Mouse (Mus musculus) megakaryocyte, embryonic 14.5 days (primary cell): ENCODE measurements around the gene Fgf4. TPM values are rescaled to one million over a fixed set of nuclear protein-coding genes. Genes with fewer than 3 reads are reported as not detected.

Experiments used
- H3K27me3 ChIP-seq: replicated peaks from 2 replicates; pipeline ENCODE3; 2012; ENCODE audit warnings: inconsistent platforms
- H3K36me3 ChIP-seq: replicated peaks from 2 replicates; pipeline ENCODE3; 2012; ENCODE audit warnings: low read length, inconsistent platforms, mixed read lengths
- H3K4me1 ChIP-seq: 2 replicates; pipeline ENCODE4 v1.6.1; 2012; ENCODE audit warnings: inconsistent platforms
- H3K4me3 ChIP-seq: replicated peaks from 2 replicates; pipeline ENCODE3; 2012; ENCODE audit warnings: moderate library complexity, mild to moderate bottlenecking, inconsistent platforms
- H3K9me3 ChIP-seq: 2 replicates; pipeline ENCODE4 v1.6.1; 2012; ENCODE audit warnings: inconsistent platforms
- FLI1 ChIP-seq: IDR thresholded peaks from 2 replicates; pipeline ENCODE4 v1.6.1; 2012; ENCODE audit warnings: low read length, inconsistent platforms, mixed read lengths
- GATA1 ChIP-seq: IDR thresholded peaks from 3 replicates; pipeline ENCODE4 v1.6.1; 2012; ENCODE audit warnings: mixed read lengths, low read length, inconsistent platforms, borderline replicate concordance
- polyA plus RNA-seq: library from polyadenylated mRNA; stranded (reverse); fragments of >175 nt; gene quantifications from 2 replicates; pipeline ENCODE4 v1.2.3, GENCODE M21; 2012; ENCODE audit warnings: low replicate concordance; ENCODE audit not compliant: insufficient read depth

The Fgf4 gene
- polyA plus RNA-seq, result not detected in 2 replicates

- TF ChIP-seq FLI1, result no peak
- no peak for TF ChIP-seq GATA1
- Histone ChIP-seq H3K9me3 (no peaks in the 10 kb centered on the region), H3K27me3 (peaks cover 80% of the 10 kb centered on the region), H3K36me3 (no peaks in the 10 kb centered on the region), H3K4me3 (no peak within 1 kb of the TSS), H3K4me1 (no peaks in the 10 kb centered on the region)
Measured at GRCm38 (mm10) chr7:144847067-144847466, at the start of gene Fgf4. Gene Fgf4, plus strand, starts transcription at chr7:144847367.

GRCm38 (mm10) chr7:144798471-144798870, 48.7 kb upstream of the Fgf4 start:
- no peaks in the 10 kb centered on the region for H3K36me3 ChIP-seq
- H3K4me1 ChIP-seq, result peaks cover 14% of the 10 kb centered on the region
- TF ChIP-seq GATA1, result no peak
- no peak for TF ChIP-seq FLI1
- no peak overlapping the region for H3K4me3 ChIP-seq
- peaks cover 81% of the 10 kb centered on the region for H3K27me3 ChIP-seq
- H3K9me3 ChIP-seq, result no peaks in the 10 kb centered on the region

GRCm38 (mm10) chr7:144807036-144807435, 40.1 kb upstream of the Fgf4 start:
- H3K36me3 ChIP-seq, result no peaks in the 10 kb centered on the region
- no peaks in the 10 kb centered on the region for H3K9me3 ChIP-seq
- no peak overlapping the region for H3K4me3 ChIP-seq
- H3K27me3 ChIP-seq, result peaks cover 70% of the 10 kb centered on the region
- no peak for TF ChIP-seq GATA1
- TF ChIP-seq FLI1, result no peak
- peaks cover 50% of the 10 kb centered on the region for H3K4me1 ChIP-seq

- H3K4me1 ChIP-seq, result peaks cover 44% of the 10 kb centered on the region
- no peaks in the 10 kb centered on the region for H3K9me3 ChIP-seq
- H3K36me3 ChIP-seq, result no peaks in the 10 kb centered on the region
- TF ChIP-seq GATA1 (no peak), FLI1 (no peak)
- H3K27me3 ChIP-seq, result peaks cover 63% of the 10 kb centered on the region
- H3K4me3 ChIP-seq, result no peak overlapping the region
Measured at GRCm38 (mm10) chr7:144807976-144808577, 39.1 kb upstream of the Fgf4 start.

GRCm38 (mm10) chr7:144811521-144811920, 35.6 kb upstream of the Fgf4 start:
- H3K27me3 ChIP-seq, result peaks cover 58% of the 10 kb centered on the region
- H3K4me1 ChIP-seq, result peaks cover 45% of the 10 kb centered on the region
- no peak overlapping the region for H3K4me3 ChIP-seq
- no peak for TF ChIP-seq FLI1
- TF ChIP-seq GATA1, result no peak
- H3K9me3 ChIP-seq, result no peaks in the 10 kb centered on the region
- no peaks in the 10 kb centered on the region for H3K36me3 ChIP-seq

- TF ChIP-seq GATA1, result no peak
- no peak for TF ChIP-seq FLI1
- Histone ChIP-seq H3K27me3 (peaks cover 77% of the 10 kb centered on the region), H3K36me3 (no peaks in the 10 kb centered on the region), H3K4me3 (no peak overlapping the region), H3K9me3 (peaks cover 19% of the 10 kb centered on the region), H3K4me1 (no peaks in the 10 kb centered on the region)
Measured at GRCm38 (mm10) chr7:144821901-144822300, 25.3 kb upstream of the Fgf4 start.

GRCm38 (mm10) chr7:144823988-144824387, 23.2 kb upstream of the Fgf4 start:
- H3K4me1 ChIP-seq, result no peaks in the 10 kb centered on the region
- H3K9me3 ChIP-seq, result peaks cover 4% of the 10 kb centered on the region
- H3K4me3 ChIP-seq, result no peak overlapping the region
- no peaks in the 10 kb centered on the region for H3K36me3 ChIP-seq
- H3K27me3 ChIP-seq, result peaks cover 87% of the 10 kb centered on the region
- no peak for TF ChIP-seq FLI1
- no peak for TF ChIP-seq GATA1

- Histone ChIP-seq H3K4me3 (no peak overlapping the region), H3K9me3 (no peaks in the 10 kb centered on the region), H3K4me1 (no peaks in the 10 kb centered on the region), H3K27me3 (peaks cover 92% of the 10 kb centered on the region), H3K36me3 (no peaks in the 10 kb centered on the region)
- TF ChIP-seq FLI1, result no peak
- no peak for TF ChIP-seq GATA1
Measured at GRCm38 (mm10) chr7:144828369-144828768, 18.8 kb upstream of the Fgf4 start.

- H3K36me3 ChIP-seq, result no peaks in the 10 kb centered on the region
- peaks cover 29% of the 10 kb centered on the region for H3K4me1 ChIP-seq
- TF ChIP-seq GATA1 (no peak), FLI1 (no peak)
- H3K27me3 ChIP-seq, result peaks cover 93% of the 10 kb centered on the region
- H3K4me3 ChIP-seq, result peak within 1 kb of the TSS; percentile 90
- no peaks in the 10 kb centered on the region for H3K9me3 ChIP-seq
Measured at GRCm38 (mm10) chr7:144837891-144838488, 9.2 kb upstream of the Fgf4 start, which contains the start of gene Fgf3. Gene Fgf3, plus strand, starts transcription at chr7:144838083.

GRCm38 (mm10) chr7:144838522-144839503, 8.4 kb upstream of the Fgf4 start:
- no peak for TF ChIP-seq GATA1
- no peak for TF ChIP-seq FLI1
- Histone ChIP-seq H3K4me1 (peaks cover 29% of the 10 kb centered on the region), H3K36me3 (no peaks in the 10 kb centered on the region), H3K9me3 (no peaks in the 10 kb centered on the region), H3K4me3 (peak overlapping the region; percentile 90), H3K27me3 (peaks cover 97% of the 10 kb centered on the region)
